Mouse (Mus musculus) cerebellum, postnatal 25 days (tissue): ENCODE results near the gene Col11a1.
A peak's percentile ranks its signal among the peaks of the same experiment; 100 is the strongest.

Source experiments
- DNase-seq, 2 experiments: peaks; one replicate each; pipeline ENCODE4 v3.0.0; 2021; ENCODE audit warnings: mixed read lengths in 2 of 2

Gene Col11a1

GRCm38 (mm10) chr3:114029971-114030635 is at the start of gene Col11a1:
Gene Col11a1, plus strand, starts transcription at chr3:114030540.
- peak; percentile 55 to 73 for DNase-seq

DNA sequence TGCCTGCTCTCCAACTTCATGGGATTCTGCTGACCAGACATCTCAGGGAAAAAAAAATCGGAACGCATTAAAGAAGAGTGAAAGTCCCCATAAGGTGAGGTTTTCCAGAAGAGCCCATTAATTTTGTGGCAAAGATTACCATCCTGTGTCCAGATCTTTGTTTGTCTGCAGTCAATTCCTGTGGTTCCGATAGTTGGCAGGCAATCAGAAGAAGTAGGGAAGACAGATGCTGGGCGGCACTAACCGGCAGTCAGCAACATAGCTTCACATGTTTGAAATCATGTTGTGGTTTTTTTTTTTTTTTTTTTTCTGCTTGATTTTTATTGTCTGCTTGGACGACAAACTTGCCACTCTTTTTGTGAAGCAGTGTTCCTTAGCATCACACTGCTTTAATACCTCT is 39.4 kb upstream of the Col11a1 start:
- no peak for DNase-seq

GRCm38 (mm10) chr3:114030886-114031285 is 546 bp downstream of the Col11a1 start:
- no peak for DNase-seq

- DNase-seq, result peak; percentile 24 to 47
Observed at GRCm38 (mm10) chr3:114031351-114032213, 1.2 kb downstream of the Col11a1 start.

GRCm38 (mm10) chr3:114032333-114032732 is 2.0 kb downstream of the Col11a1 start:
- peak; percentile 9 to 38 for DNase-seq

GRCm38 (mm10) chr3:114052406-114052805 is 22.1 kb downstream of the Col11a1 start:
- no peak for DNase-seq

DNA sequence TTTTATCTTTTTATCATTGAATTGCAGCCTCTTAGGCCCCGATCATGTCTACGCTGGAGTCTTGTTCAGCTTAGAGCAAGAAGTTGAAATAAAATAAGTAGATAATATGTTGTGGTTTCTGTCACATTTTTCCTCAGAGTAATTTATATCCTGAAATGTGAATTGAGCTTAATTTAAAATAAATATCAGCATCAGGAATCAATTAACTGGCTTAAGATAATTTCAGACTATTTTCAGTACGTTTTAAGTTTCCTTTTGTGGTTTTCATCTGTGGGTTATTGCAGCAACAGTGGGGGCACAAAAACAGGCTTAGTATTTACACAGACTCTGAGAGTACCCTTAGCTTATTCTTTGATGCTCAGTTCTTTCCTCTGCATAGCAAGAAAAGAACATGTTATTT is 23.2 kb downstream of the Col11a1 start:
- no peak for DNase-seq

GRCm38 (mm10) chr3:114065123-114065522 is 34.8 kb downstream of the Col11a1 start:
- no peak for DNase-seq

GRCm38 (mm10) chr3:114065587-114065986 is 35.2 kb downstream of the Col11a1 start:
- DNase-seq, result no peak

GRCm38 (mm10) chr3:114099335-114099734 is 69.0 kb downstream of the Col11a1 start:
- no peak for DNase-seq

DNA sequence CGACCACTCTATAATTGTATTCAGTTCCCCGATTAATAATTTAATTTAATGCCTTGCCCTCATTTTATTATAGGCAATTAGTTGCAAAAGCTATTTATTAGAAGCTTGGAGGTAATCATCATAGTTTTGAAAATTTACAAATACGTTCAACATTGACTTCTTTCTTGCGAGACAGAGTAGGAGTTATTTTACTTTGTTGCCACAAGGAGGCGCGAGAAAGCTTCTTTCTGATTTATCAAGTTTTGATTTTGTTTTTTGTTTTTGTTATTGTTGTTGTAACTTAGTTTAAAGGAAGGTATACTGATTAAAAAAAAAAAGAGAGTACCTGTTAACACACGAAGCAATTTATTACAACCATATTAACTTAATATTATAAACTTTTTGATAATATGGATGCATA is 76.8 kb downstream of the Col11a1 start:
- peak in 1 of 2 experiments; percentile 14 for DNase-seq

DNA sequence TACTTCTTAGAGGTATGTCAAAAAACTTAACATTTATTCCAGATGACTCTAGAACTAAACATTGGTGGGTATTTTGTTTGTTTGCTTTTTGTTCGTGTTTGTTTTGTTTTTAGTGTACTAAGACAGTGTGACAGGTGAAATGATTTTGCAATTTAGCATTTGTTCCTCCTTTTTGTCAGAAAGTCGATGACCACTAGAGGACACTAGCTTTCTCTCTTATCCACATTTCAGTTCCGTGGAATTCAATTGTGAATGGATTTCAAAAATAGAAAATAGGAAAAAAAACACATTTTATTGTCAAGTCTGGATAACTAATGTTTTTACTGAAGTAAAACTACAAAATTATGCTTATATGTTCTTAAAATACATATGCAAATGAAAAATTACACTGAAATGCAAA is 116.8 kb downstream of the Col11a1 start:
- no peak for DNase-seq

GRCm38 (mm10) chr3:114197964-114198750 is 167.8 kb downstream of the Col11a1 start:
- no peak for DNase-seq

- DNase-seq, result no peak
Observed at GRCm38 (mm10) chr3:114212255-114212654, 181.9 kb downstream of the Col11a1 start.

DNA sequence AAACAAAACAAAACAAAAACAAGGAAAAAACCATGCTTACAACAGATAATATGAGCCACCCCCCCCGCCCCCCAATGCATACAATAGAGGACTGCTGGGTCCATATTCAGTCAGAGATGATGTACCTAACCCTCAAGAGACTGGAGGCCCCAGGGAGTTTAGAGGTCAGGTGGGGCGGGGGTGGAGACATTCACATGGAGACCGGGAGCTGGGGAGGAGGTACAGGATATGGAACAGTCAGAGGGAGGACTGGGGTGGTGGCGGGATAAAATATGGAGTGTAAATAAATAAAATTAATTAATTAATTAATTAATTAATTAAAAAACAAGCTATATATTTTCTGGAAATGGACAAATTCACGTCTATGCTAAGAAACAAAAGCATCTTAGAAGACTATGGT is 185.8 kb downstream of the Col11a1 start:
- DNase-seq, result no peak

GRCm38 (mm10) chr3:114229501-114229900 is 199.2 kb downstream of the Col11a1 start:
- DNase-seq, result no peak
